Mouse (Mus musculus): Measurements from ENCODE around the gene Acta1. TPM values are rescaled to one million over a fixed set of nuclear protein-coding genes. Genes with fewer than 3 reads are reported as not detected.

Acta1 gene
- polyA plus RNA-seq, 1 experiment from 2014 or later, result 241 TPM

DNA sequence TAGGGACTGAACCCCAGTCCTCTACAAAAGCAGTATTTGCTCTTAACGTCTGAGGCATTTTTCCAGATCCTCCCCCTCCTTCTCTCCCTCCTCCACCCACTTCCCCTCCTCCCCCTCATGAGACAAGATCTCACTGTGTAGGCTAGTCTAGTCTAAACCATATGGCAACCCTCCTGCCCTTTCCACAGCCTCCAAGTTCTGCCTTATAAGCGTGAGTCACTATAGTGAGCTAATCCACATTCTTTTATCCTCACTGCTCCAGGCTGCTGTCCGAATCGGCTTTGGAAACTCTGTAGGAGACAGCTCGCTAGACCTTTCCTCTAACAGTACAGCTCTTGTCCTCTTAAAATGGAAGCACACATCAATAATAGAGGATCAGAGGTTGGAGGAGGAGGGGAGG is 27.6 kb downstream of the Acta1 start:
- 25% methylated on average over 5 of the region's 5 CpGs for WGBS
- no peaks in the 10 kb centered on the region for H3K36me3 ChIP-seq (ENCODE audit: control insufficient read depth, insufficient read depth, low read length)
- ATAC-seq (ENCODE audit: insufficient number of reproducible peaks, insufficient read depth, low FRiP score, low read depth), result no peak

DNA sequence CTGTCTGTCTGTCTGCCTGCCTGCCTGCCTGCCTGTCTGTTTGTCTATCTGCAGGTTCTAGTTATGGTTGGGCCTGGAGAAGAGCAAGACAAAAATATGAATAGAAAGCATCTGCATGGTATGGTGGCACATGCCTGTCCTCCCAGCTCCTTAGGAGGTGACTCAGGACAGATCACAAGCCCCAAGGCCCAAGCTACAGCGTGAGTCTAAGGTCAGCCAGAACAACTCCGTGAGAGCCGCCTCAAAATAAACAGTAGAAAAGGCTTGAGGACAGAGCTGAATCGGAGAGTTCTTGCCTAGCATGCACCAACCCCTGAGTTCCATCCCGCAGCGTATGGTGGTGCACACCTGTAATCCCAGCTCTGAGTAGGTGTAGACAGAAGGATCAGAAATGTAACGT is 28.8 kb downstream of the Acta1 start:
- no peak for ATAC-seq (ENCODE audit: insufficient number of reproducible peaks, insufficient read depth, low FRiP score, low read depth)
- peaks cover 3% of the 10 kb centered on the region; the same call in 1 of the 2 replicates for H3K27me3 ChIP-seq (ENCODE audit: control insufficient read depth, insufficient read depth, low read length)
- no peak overlapping the region for H3K9ac ChIP-seq (ENCODE audit: low read length)
- no peak overlapping the region for H3K4me3 ChIP-seq (ENCODE audit: control insufficient read depth in 1 of 2, insufficient read depth in 1 of 2, low read depth in 1 of 2, low read length in 2 of 2)
- no peak overlapping the region for H3K27ac ChIP-seq (replicated peaks in 1 of 2; ENCODE audit: control insufficient read depth in 1 of 2, insufficient read depth in 1 of 2, low read depth in 2 of 2, low read length in 2 of 2)
- no peaks in the 10 kb centered on the region; a peak in 2 of 4 replicates for H3K4me1 ChIP-seq (ENCODE audit: control insufficient read depth in 2 of 2, insufficient read depth in 2 of 2, low read length in 2 of 2)
- 68% methylated on average over 7 of the region's 7 CpGs for WGBS
- no peaks in the 10 kb centered on the region for H3K36me3 ChIP-seq (ENCODE audit: control insufficient read depth, insufficient read depth, low read length)
- H3K4me2 ChIP-seq (ENCODE audit: low read length), result no peak overlapping the region
- no peaks in the 10 kb centered on the region for H3K9me3 ChIP-seq (ENCODE audit: control insufficient read depth, low read length)

More for the DNA sequence above, 27.6 kb downstream of the Acta1 start:
- Histone ChIP-seq H3K9ac (ENCODE audit: low read length) (no peak overlapping the region), H3K4me1 (ENCODE audit: control insufficient read depth in 2 of 2, insufficient read depth in 2 of 2, low read length in 2 of 2) (peaks cover 0 to 2% of the 10 kb centered on the region in 2 experiments), H3K9me3 (ENCODE audit: control insufficient read depth, low read length) (no peaks in the 10 kb centered on the region), H3K27ac (replicated peaks in 1 of 2; ENCODE audit: control insufficient read depth in 1 of 2, insufficient read depth in 1 of 2, low read depth in 2 of 2, low read length in 2 of 2) (no peak overlapping the region), H3K4me2 (ENCODE audit: low read length) (no peak overlapping the region), H3K27me3 (ENCODE audit: control insufficient read depth, insufficient read depth, low read length) (no peaks in the 10 kb centered on the region; the same call in 1 of the 2 replicates), H3K4me3 (ENCODE audit: control insufficient read depth in 1 of 2, insufficient read depth in 1 of 2, low read depth in 1 of 2, low read length in 2 of 2) (no peak overlapping the region)

DNA sequence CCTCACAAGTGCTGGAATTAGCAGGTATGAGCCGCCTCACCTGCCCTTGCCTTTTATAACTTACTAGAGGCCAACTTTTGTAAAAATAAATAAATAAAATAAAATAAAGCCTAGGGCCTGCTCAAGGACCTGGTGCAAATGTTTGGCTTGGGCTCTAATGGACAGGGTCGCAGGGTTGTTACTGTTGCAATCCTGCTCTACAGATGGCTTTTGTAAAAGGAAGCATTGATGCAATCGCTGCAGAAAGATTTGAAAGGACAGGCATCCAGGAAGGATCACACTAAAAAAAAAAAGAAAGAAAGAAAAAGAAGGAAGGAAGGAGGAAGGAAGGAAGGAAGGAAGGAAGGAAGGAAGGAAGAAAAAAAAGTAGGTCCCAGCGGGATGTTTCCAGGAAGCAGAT is 34.2 kb downstream of the Acta1 start:
- Histone ChIP-seq H3K27me3 (ENCODE audit: control insufficient read depth, insufficient read depth, low read length) (peaks cover 8% of the 10 kb centered on the region), H3K4me3 (ENCODE audit: control insufficient read depth in 1 of 2, insufficient read depth in 1 of 2, low read depth in 1 of 2, low read length in 2 of 2) (peak overlapping the region in 1 of 2 experiments; percentile 95; a peak in 2 of 4 replicates), H3K27ac (replicated peaks in 1 of 2; ENCODE audit: control insufficient read depth in 1 of 2, insufficient read depth in 1 of 2, low read depth in 2 of 2, low read length in 2 of 2) (no peak overlapping the region), H3K36me3 (ENCODE audit: control insufficient read depth, insufficient read depth, low read length) (no peaks in the 10 kb centered on the region), H3K4me1 (ENCODE audit: control insufficient read depth in 2 of 2, insufficient read depth in 2 of 2, low read length in 2 of 2) (peaks cover 0 to 6% of the 10 kb centered on the region in 2 experiments; a peak in 3 of 4 replicates), H3K9me3 (ENCODE audit: control insufficient read depth, low read length) (no peaks in the 10 kb centered on the region), H3K4me2 (ENCODE audit: low read length) (peak overlapping the region; percentile 97), H3K9ac (ENCODE audit: low read length) (no peak overlapping the region)
- ATAC-seq (ENCODE audit: insufficient number of reproducible peaks, insufficient read depth, low FRiP score, low read depth), result no peak
- 65% methylated on average over 4 of the region's 4 CpGs for WGBS

DNA sequence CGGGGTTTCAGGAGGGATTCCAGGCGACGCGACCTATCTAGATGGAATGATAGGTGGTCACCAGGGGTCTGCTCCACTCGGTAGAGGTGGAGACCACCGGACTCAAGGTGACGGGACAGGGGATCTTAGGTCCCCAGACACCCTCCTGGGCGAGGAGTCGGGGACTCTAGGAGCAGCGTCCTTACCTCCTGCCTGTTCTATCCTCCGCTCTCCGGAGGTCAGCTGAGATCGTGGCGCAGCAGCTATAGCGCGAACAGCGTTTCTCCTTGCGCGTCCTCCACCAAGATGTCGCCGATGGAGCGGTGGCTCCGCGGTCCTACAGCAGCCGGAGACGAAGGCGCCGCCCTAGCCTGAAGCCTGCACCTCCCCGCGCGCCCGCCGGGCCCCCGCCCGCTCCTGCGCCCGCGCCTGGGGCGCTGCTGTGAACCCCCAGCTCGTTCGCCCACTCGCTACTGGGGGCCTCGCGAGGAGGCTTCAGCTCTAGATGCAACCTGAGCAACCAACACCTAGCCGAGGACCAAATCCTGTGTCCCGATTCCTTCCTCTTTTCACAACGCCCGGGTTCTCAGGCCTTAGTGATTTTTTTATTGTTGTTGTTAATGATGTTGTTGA is 34.8 kb downstream of the Acta1 start, which contains the start of gene Ccsap:
Gene Ccsap (minus strand): TSS at position 562 of the 612 bp plus-strand sequence.
- peak; percentile 48 for ATAC-seq (ENCODE audit: insufficient number of reproducible peaks, insufficient read depth, low FRiP score, low read depth)
- under 1% methylated on average over 48 of the region's 48 CpGs for WGBS
- H3K9ac ChIP-seq (ENCODE audit: low read length), result peak within 1 kb of the TSS; percentile 75
- no peaks in the 10 kb centered on the region for H3K36me3 ChIP-seq (ENCODE audit: control insufficient read depth, insufficient read depth, low read length)
- H3K27ac ChIP-seq (replicated peaks in 1 of 2; ENCODE audit: control insufficient read depth in 1 of 2, insufficient read depth in 1 of 2, low read depth in 2 of 2, low read length in 2 of 2), result peak within 1 kb of the TSS; percentile 18 to 35; a peak in 2 of 4 replicates
- peaks cover 8% of the 10 kb centered on the region for H3K27me3 ChIP-seq (ENCODE audit: control insufficient read depth, insufficient read depth, low read length)
- peaks cover 0 to 6% of the 10 kb centered on the region in 2 experiments; a peak in 3 of 4 replicates for H3K4me1 ChIP-seq (ENCODE audit: control insufficient read depth in 2 of 2, insufficient read depth in 2 of 2, low read length in 2 of 2)
- H3K4me2 ChIP-seq (ENCODE audit: low read length), result peak within 1 kb of the TSS; percentile 97
- peak within 1 kb of the TSS; percentile 63 to 95 for H3K4me3 ChIP-seq (ENCODE audit: control insufficient read depth in 1 of 2, insufficient read depth in 1 of 2, low read depth in 1 of 2, low read length in 2 of 2)
- 0 out of 2 replicates have a peak, but pooled peaks cover 1% of the 10 kb centered on the region for H3K9me3 ChIP-seq (ENCODE audit: control insufficient read depth, low read length)

DNA sequence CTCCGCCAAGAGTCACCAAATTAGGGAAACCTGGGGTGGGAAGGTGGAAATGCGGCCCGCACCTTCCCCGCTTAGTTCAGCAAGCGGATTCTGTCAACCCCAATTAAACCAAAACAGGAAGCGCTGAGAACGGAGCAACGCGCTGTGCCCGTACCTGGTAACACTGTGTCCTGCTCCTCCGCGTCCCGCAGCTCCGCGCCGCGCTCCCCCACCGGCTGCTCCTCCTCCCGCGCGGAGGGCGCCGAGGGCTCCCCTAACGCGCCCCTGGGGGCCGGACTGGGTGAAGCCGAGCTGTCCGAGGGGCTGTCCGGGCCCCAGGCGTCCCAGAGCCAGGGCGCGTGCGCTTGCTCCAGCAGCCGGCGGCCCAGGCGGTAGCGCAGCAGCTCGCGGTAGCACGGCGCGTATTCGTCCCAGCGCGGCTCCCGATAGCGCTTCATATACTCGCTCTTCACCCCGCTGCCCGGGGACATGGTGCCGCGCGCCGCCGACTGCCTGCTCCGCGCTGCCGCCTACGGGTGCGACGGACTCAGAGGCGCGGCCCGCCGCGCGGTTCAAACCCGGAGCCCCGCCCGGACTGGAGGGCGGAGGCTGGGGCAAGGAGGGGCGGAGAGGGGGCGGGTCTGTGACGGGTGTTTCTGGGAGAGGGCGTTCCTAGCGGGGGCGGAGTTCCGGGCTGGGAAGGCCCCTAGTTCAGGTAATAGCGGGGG is 35.5 kb downstream of the Acta1 start:
- Histone ChIP-seq H3K9me3 (ENCODE audit: control insufficient read depth, low read length) (0 out of 2 replicates have a peak, but pooled peaks cover 4% of the 10 kb centered on the region), H3K9ac (ENCODE audit: low read length) (peak overlapping the region; percentile 75), H3K4me3 (ENCODE audit: control insufficient read depth in 1 of 2, insufficient read depth in 1 of 2, low read depth in 1 of 2, low read length in 2 of 2) (peak overlapping the region; percentile 63 to 95), H3K27ac (replicated peaks in 1 of 2; ENCODE audit: control insufficient read depth in 1 of 2, insufficient read depth in 1 of 2, low read depth in 2 of 2, low read length in 2 of 2) (peak overlapping the region; percentile 18 to 35; a peak in 2 of 4 replicates), H3K4me1 (ENCODE audit: control insufficient read depth in 2 of 2, insufficient read depth in 2 of 2, low read length in 2 of 2) (peaks cover 0 to 6% of the 10 kb centered on the region in 2 experiments; a peak in 3 of 4 replicates), H3K27me3 (ENCODE audit: control insufficient read depth, insufficient read depth, low read length) (peaks cover 8% of the 10 kb centered on the region), H3K4me2 (ENCODE audit: low read length) (peak overlapping the region; percentile 97), H3K36me3 (ENCODE audit: control insufficient read depth, insufficient read depth, low read length) (no peaks in the 10 kb centered on the region)
- ATAC-seq (ENCODE audit: insufficient number of reproducible peaks, insufficient read depth, low FRiP score, low read depth), result peak; percentile 95
- WGBS, result under 1% methylated on average over 70 of the region's 79 CpGs

DNA sequence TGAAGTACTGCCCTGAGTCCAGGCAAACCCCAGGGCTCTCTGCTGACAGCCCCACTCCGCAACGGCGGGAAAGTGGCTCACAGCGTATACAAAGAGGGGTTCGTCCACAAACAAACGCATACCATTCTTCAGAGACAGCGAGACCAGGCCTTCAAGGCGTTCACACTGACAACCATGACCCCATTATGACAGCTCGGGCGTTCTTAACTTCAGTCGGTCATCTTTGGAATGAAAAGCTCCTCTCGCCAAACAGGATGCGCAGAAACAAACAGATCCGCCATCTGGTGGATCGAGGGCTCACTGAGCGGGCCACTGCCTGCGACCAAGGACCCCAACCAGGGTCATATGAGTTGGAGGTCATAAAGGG is 36.0 kb downstream of the Acta1 start:
- WGBS, result under 1% methylated on average over 17 of the region's 17 CpGs

DNA sequence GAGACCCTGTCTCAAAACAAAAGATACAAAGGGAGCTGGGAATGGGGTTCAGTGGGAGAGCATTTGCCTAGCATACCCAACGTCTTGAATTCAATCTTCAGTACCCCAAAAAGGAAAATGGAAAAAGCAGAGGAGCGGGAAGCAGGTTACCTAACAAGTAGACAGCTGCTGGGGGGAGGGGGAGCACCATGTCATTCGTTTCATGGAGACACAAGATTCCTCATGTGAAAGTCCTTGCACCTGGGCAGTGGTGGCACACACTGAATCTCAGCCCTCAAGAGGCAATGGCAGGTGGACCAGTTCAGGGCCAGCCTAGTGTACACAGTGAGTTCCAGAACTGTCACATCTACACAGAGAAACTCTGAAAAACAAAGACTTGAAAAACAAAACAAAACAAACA is 37.2 kb downstream of the Acta1 start:
- no peak overlapping the region for H3K9ac ChIP-seq (ENCODE audit: low read length)
- H3K4me2 ChIP-seq (ENCODE audit: low read length), result no peak overlapping the region
- no peaks in the 10 kb centered on the region for H3K36me3 ChIP-seq (ENCODE audit: control insufficient read depth, insufficient read depth, low read length)
- H3K27me3 ChIP-seq (ENCODE audit: control insufficient read depth, insufficient read depth, low read length), result peaks cover 8% of the 10 kb centered on the region
- H3K27ac ChIP-seq (replicated peaks in 1 of 2; ENCODE audit: control insufficient read depth in 1 of 2, insufficient read depth in 1 of 2, low read depth in 2 of 2, low read length in 2 of 2), result no peak overlapping the region
- H3K9me3 ChIP-seq (ENCODE audit: control insufficient read depth, low read length), result 0 out of 2 replicates have a peak, but pooled peaks cover 4% of the 10 kb centered on the region
- no peak overlapping the region for H3K4me3 ChIP-seq (ENCODE audit: control insufficient read depth in 1 of 2, insufficient read depth in 1 of 2, low read depth in 1 of 2, low read length in 2 of 2)
- WGBS, result 79% methylated on average over 3 of the region's 3 CpGs
- H3K4me1 ChIP-seq (ENCODE audit: control insufficient read depth in 2 of 2, insufficient read depth in 2 of 2, low read length in 2 of 2), result peaks cover 0 to 6% of the 10 kb centered on the region in 2 experiments; a peak in 2 of 4 replicates
- ATAC-seq (ENCODE audit: insufficient number of reproducible peaks, insufficient read depth, low FRiP score, low read depth), result no peak

More for the DNA sequence above, 36.0 kb downstream of the Acta1 start:
- Histone ChIP-seq H3K27ac (replicated peaks in 1 of 2; ENCODE audit: control insufficient read depth in 1 of 2, insufficient read depth in 1 of 2, low read depth in 2 of 2, low read length in 2 of 2) (no peak overlapping the region), H3K9ac (ENCODE audit: low read length) (peak overlapping the region; percentile 75), H3K27me3 (ENCODE audit: control insufficient read depth, insufficient read depth, low read length) (peaks cover 8% of the 10 kb centered on the region), H3K4me3 (ENCODE audit: control insufficient read depth in 1 of 2, insufficient read depth in 1 of 2, low read depth in 1 of 2, low read length in 2 of 2) (peak overlapping the region; percentile 63 to 95), H3K9me3 (ENCODE audit: control insufficient read depth, low read length) (0 out of 2 replicates have a peak, but pooled peaks cover 4% of the 10 kb centered on the region), H3K4me2 (ENCODE audit: low read length) (peak overlapping the region; percentile 97), H3K36me3 (ENCODE audit: control insufficient read depth, insufficient read depth, low read length) (no peaks in the 10 kb centered on the region), H3K4me1 (ENCODE audit: control insufficient read depth in 2 of 2, insufficient read depth in 2 of 2, low read length in 2 of 2) (peaks cover 0 to 6% of the 10 kb centered on the region in 2 experiments; a peak in 2 of 4 replicates)
- peak; percentile 15; the same call in 1 of the 2 replicates for ATAC-seq (ENCODE audit: insufficient number of reproducible peaks, insufficient read depth, low FRiP score, low read depth)
